Mouse (Mus musculus): ENCODE results near the gene Dock2. TPM values are rescaled to one million over a fixed set of nuclear protein-coding genes. Genes with fewer than 3 reads are reported as not detected.

Dock2 gene
- polyA plus RNA-seq, 1 experiment: 0.56 TPM

DNA sequence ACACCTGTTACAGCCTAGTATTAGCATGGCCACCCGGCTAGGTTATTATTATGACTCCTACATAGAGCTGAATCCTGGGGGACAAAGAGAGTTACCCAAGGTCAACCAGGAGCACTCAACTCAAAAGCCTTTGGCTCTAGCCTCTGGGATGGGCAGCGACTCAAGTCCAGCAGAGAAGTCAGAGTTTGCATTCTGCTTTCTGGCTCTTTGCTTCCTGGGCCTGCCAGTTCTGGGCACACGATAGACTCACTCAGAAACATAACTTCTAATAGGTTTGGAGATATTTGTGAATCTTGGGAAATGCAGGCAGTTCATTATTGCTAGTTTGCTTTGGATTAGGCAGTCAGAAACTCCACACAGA, 367.1 kb downstream of the Dock2 start:
- H3K4me3 ChIP-seq (ENCODE audit: insufficient read depth, low read length): no peak overlapping the region
- no peak for TF ChIP-seq POLR2A (IDR thresholded peaks at IDR 0.05; ENCODE audit: low read depth, low read length)
- TF ChIP-seq CTCF (IDR thresholded peaks at IDR 0.05; ENCODE audit: borderline replicate concordance, insufficient read depth, low read length): no peak
- H3K4me1 ChIP-seq (ENCODE audit: control insufficient read depth, insufficient read depth, low read length): no peaks in the 10 kb centered on the region
- H3K27ac ChIP-seq (ENCODE audit: insufficient read depth, low read length): no peak overlapping the region

DNA sequence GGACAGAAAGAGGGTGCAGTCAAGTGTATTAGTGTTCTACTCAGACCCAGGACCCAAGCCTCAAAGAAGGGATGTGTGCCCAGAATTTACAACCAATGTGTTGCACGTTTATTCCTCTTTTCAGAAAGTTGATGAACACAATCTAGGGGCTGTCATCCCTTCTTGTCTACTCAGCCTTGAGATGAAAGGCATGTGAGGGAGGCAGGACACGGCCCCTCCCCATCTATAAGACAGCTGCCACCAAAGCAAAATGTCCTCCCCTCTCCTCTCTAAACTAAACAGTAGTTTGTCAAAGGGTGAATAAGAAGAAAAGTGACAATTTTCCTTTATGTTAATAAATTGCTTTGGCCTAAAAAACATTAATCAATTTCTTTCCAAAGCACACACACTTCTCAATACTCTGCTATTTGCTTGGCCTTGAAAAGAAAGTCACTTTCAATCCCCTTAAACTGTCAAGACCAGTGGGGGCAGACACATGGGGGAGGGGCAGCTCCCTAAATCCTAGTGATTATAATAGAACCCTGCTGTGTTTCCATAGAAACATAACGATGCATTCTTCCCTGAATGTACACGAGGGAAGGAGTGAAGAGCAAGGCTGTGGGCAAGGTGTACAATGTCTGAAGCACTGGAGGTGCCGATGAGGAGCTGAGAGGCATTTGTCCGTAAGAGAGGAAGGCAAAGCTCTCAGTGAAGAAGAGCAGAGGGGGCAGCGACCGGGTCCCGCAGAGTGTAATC, 367.6 kb downstream of the Dock2 start:
- Histone ChIP-seq H3K4me1 (ENCODE audit: control insufficient read depth, insufficient read depth, low read length) (no peaks in the 10 kb centered on the region), H3K27ac (ENCODE audit: insufficient read depth, low read length) (no peak overlapping the region), H3K4me3 (ENCODE audit: insufficient read depth, low read length) (no peak overlapping the region)
- TF ChIP-seq CTCF (IDR thresholded peaks at IDR 0.05; ENCODE audit: borderline replicate concordance, insufficient read depth, low read length): no peak
- TF ChIP-seq POLR2A (IDR thresholded peaks at IDR 0.05; ENCODE audit: low read depth, low read length): no peak

DNA sequence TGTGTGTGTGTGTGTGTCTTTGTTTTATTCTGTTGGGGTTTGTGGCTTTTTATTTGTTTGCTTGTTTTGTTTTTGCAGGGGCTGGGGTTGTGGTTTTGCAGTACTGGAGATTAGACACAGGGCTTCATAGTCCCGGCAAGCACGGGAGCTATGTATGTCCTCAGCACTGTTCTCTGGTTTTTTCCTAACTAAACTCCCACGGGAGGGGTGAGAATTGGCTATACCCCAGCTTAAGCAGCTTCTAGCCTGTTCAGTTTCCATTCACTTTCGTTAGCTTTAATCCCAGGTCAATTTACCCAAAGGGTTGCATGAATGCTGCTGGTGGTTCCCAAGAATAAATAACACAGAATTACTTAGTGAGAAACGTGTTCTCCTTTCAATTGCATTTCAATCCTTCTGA, 376.8 kb downstream of the Dock2 start:
- H3K4me1 ChIP-seq (ENCODE audit: control insufficient read depth, insufficient read depth, low read length): no peaks in the 10 kb centered on the region
- TF ChIP-seq POLR2A (IDR thresholded peaks at IDR 0.05; ENCODE audit: low read depth, low read length): no peak
- TF ChIP-seq CTCF (IDR thresholded peaks at IDR 0.05; ENCODE audit: borderline replicate concordance, insufficient read depth, low read length): no peak
- H3K27ac ChIP-seq (ENCODE audit: insufficient read depth, low read length): no peak overlapping the region
- no peak overlapping the region for H3K4me3 ChIP-seq (ENCODE audit: insufficient read depth, low read length)

DNA sequence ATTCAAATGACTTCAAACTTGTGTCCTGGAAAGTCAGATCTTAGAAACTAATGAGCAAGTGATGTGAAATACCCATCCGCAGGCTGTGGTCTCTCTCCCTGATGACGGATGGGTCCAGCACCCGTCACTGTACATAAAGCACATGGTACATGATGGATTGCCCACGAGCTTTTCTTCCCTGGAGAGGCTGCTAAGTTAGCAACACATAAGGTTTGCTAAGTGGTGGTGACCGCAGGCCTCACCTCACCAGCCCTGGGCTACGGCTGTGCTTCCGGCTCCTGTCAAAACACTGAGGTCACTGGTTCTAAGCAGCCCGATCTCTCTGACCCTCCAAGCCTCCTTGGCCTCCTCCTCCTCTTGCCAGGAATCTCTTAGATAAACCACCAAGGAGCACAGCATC, 377.4 kb downstream of the Dock2 start:
- no peaks in the 10 kb centered on the region for H3K4me1 ChIP-seq (ENCODE audit: control insufficient read depth, insufficient read depth, low read length)
- H3K27ac ChIP-seq (ENCODE audit: insufficient read depth, low read length): no peak overlapping the region
- H3K4me3 ChIP-seq (ENCODE audit: insufficient read depth, low read length): no peak overlapping the region
- TF ChIP-seq CTCF (IDR thresholded peaks at IDR 0.05; ENCODE audit: borderline replicate concordance, insufficient read depth, low read length) (no peak), POLR2A (IDR thresholded peaks at IDR 0.05; ENCODE audit: low read depth, low read length) (no peak)

DNA sequence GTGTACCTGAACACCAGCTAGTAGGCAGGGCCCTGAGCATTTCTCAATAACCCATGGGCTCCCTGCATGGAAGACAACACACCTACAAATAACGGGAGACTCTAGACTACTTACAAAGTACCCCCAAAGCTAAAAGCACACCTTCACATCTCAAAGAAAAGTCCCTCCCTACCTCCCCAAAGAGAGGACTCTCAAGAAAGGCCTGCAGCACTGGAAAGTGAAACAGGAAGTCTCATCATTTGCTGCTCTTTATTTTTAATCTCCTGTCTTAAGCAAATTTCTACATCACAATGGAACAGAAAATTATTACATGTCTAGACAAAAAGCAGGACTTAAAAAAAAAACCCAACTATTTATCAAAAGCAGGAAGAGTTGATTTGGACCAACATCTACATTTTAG, 378.4 kb downstream of the Dock2 start:
- Histone ChIP-seq H3K27ac (ENCODE audit: insufficient read depth, low read length) (no peak overlapping the region), H3K4me3 (ENCODE audit: insufficient read depth, low read length) (no peak overlapping the region), H3K4me1 (ENCODE audit: control insufficient read depth, insufficient read depth, low read length) (no peaks in the 10 kb centered on the region)
- TF ChIP-seq POLR2A (IDR thresholded peaks at IDR 0.05; ENCODE audit: low read depth, low read length) (no peak), CTCF (IDR thresholded peaks at IDR 0.05; ENCODE audit: borderline replicate concordance, insufficient read depth, low read length) (no peak)

DNA sequence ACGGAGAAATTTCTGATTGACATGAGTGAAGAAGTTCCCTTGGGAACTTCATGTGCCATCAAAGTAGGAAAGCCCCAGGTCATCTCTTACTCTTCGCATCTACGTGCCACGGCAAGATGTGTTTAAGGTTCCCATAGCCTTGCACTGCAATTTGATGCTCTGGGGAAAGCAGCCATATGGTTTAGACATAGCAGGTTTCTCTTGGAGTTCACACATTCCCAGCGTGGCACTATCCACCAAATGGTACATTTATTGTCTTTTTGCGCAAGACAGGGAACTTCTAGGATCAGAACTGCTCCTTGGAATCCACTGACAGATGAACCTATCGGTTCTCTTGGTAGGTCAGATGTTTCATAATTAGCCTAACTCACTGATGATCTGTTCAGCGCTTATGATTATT, 382.3 kb downstream of the Dock2 start:
- H3K27ac ChIP-seq (ENCODE audit: insufficient read depth, low read length): no peak overlapping the region
- no peaks in the 10 kb centered on the region for H3K4me1 ChIP-seq (ENCODE audit: control insufficient read depth, insufficient read depth, low read length)
- TF ChIP-seq CTCF (IDR thresholded peaks at IDR 0.05; ENCODE audit: borderline replicate concordance, insufficient read depth, low read length): no peak
- TF ChIP-seq POLR2A (IDR thresholded peaks at IDR 0.05; ENCODE audit: low read depth, low read length): no peak
- H3K4me3 ChIP-seq (ENCODE audit: insufficient read depth, low read length): no peak overlapping the region

DNA sequence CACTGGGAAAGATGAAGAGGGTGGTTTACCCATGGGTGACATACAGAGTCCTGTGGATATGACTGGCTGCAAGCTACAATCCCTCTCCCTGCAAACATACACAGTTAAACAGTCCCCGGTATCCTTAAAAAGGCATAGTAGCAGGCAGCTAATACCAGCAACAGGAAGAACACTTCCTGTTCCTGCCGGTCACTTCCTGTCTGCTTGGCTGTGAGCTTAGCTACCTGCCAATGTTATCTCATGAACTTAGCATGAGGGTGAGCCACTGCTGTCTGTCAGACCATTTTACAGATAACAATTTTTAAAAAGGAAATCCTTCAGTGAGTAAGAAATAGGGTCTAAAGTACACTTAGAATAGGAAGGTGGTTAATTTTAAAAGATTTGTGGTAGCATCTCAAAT, 385.1 kb downstream of the Dock2 start:
- H3K27ac ChIP-seq (ENCODE audit: insufficient read depth, low read length): no peak overlapping the region
- no peak for TF ChIP-seq CTCF (IDR thresholded peaks at IDR 0.05; ENCODE audit: borderline replicate concordance, insufficient read depth, low read length)
- TF ChIP-seq POLR2A (IDR thresholded peaks at IDR 0.05; ENCODE audit: low read depth, low read length): no peak
- no peaks in the 10 kb centered on the region for H3K4me1 ChIP-seq (ENCODE audit: control insufficient read depth, insufficient read depth, low read length)
- no peak overlapping the region for H3K4me3 ChIP-seq (ENCODE audit: insufficient read depth, low read length)

DNA sequence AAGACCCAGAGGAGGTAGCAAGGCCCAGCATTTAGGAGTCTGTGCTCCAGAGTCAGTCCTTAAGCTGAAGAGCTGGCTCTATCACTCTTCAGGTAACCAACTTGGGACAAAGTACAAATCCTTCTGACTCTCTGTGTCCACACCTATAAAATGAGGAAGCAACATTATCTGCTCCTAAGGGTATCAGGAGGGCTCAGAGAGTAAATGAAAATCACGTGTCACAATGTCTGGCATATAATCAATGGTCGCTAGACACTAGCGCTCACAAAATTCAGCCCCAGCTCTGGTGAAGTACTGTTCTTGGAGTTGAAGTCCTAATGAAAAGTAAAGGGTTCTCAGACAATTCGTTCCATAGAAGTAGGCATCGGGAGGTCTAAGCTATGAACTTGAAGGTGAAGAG, 386.0 kb downstream of the Dock2 start:
- Histone ChIP-seq H3K4me3 (ENCODE audit: insufficient read depth, low read length) (no peak overlapping the region), H3K27ac (ENCODE audit: insufficient read depth, low read length) (no peak overlapping the region), H3K4me1 (ENCODE audit: control insufficient read depth, insufficient read depth, low read length) (no peaks in the 10 kb centered on the region)
- no peak for TF ChIP-seq POLR2A (IDR thresholded peaks at IDR 0.05; ENCODE audit: low read depth, low read length)
- TF ChIP-seq CTCF (IDR thresholded peaks at IDR 0.05; ENCODE audit: borderline replicate concordance, insufficient read depth, low read length): no peak

DNA sequence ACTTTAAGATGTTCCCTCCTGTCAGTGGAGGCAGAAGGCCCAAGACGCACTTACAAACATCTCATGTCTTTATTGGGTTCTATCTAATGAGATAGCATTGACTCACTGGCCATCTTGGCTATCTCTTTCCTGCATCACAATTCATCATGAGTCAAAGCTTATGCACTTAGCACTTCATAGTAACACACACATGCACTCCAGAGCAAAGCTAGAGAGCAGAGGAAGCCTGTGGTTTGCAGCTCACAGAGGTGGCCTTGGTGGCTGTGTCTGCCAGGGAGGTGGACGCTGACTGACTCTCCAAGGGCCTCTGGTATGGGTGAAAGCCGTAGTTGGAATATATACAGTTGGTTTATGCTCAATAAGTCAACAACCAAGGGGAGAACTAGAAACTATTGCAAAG, 387.9 kb downstream of the Dock2 start:
- Histone ChIP-seq H3K4me3 (ENCODE audit: insufficient read depth, low read length) (no peak overlapping the region), H3K4me1 (ENCODE audit: control insufficient read depth, insufficient read depth, low read length) (no peaks in the 10 kb centered on the region), H3K27ac (ENCODE audit: insufficient read depth, low read length) (no peak overlapping the region)
- TF ChIP-seq POLR2A (IDR thresholded peaks at IDR 0.05; ENCODE audit: low read depth, low read length) (no peak), CTCF (IDR thresholded peaks at IDR 0.05; ENCODE audit: borderline replicate concordance, insufficient read depth, low read length) (no peak)

DNA sequence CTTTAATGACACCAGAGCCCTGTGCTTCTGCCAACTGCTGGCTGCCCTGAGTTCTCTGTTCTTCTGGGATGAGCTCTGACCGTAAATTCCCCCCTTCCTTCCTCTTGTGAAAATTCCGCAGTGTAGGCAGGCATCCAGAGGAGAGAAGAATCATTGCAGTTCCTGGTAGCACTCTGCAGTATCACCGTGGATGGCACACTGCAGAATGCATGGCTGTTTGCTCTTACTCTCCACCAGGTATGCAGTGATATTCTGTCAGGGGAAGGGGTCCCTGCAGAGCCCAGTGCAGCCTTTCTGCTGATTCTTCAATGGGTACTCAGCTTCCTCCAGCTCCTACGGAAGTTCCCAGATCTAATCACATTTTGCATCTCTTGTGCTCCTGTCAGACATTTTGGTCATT, 391.6 kb downstream of the Dock2 start:
- no peaks in the 10 kb centered on the region for H3K4me1 ChIP-seq (ENCODE audit: control insufficient read depth, insufficient read depth, low read length)
- no peak overlapping the region for H3K27ac ChIP-seq (ENCODE audit: insufficient read depth, low read length)
- no peak for TF ChIP-seq CTCF (IDR thresholded peaks at IDR 0.05; ENCODE audit: borderline replicate concordance, insufficient read depth, low read length)
- TF ChIP-seq POLR2A (IDR thresholded peaks at IDR 0.05; ENCODE audit: low read depth, low read length): no peak
- no peak overlapping the region for H3K4me3 ChIP-seq (ENCODE audit: insufficient read depth, low read length)

All from embryonic fibroblast, embryonic 13.5 days (primary cell).